Mouse (Mus musculus): ENCODE data around the gene Itsn2. TPM values are rescaled to one million over a fixed set of nuclear protein-coding genes. Genes with fewer than 3 reads are reported as not detected.

Gene Itsn2
- polyA plus RNA-seq, 1 experiment: 8.4 TPM

- no peaks in the 10 kb centered on the region for H3K79me2 ChIP-seq (ENCODE audit: control insufficient read depth, insufficient read depth)
- peaks cover 6% of the 10 kb centered on the region for H3K27me3 ChIP-seq (ENCODE audit: control insufficient read depth, insufficient read depth, insufficient read length)
- no peak for TF ChIP-seq MYOD1 (IDR thresholded peaks at IDR 0.05; ENCODE audit: control insufficient read depth in 1 of 3, insufficient read length in 2 of 3, low read depth in 2 of 3)
- no peak for TF ChIP-seq POLR2A (IDR thresholded peaks at IDR 0.05; ENCODE audit: insufficient read length, low read depth)
- no peak for TF ChIP-seq MAX (IDR thresholded peaks at IDR 0.05; ENCODE audit: low read depth)
- no peak for TF ChIP-seq USF1 (IDR thresholded peaks at IDR 0.05; ENCODE audit: low read depth)
- TF ChIP-seq POLR2AphosphoS2 (IDR thresholded peaks at IDR 0.05; ENCODE audit: insufficient read length, low read depth): no peak
- no peak for TF ChIP-seq E2F4 (IDR thresholded peaks at IDR 0.05; ENCODE audit: insufficient read depth)
- TF ChIP-seq TCF12 (IDR thresholded peaks at IDR 0.05; ENCODE audit: insufficient read depth, poor library complexity, severe bottlenecking): no peak
- no peak for TF ChIP-seq CEBPB (IDR thresholded peaks at IDR 0.05; ENCODE audit: insufficient read depth, poor library complexity, severe bottlenecking)
- no peak for TF ChIP-seq REST (IDR thresholded peaks at IDR 0.05; ENCODE audit: insufficient read depth, insufficient read length)
- no peak for TF ChIP-seq SRF (IDR thresholded peaks at IDR 0.05; ENCODE audit: control insufficient read depth, insufficient read length, low read depth)
- no peak for TF ChIP-seq MYOG (IDR thresholded peaks at IDR 0.05; ENCODE audit: control insufficient read depth in 1 of 3, insufficient read depth in 1 of 3, insufficient read length in 2 of 3, low read depth in 2 of 3)
- H3K4me2 ChIP-seq (ENCODE audit: low read depth): no peak overlapping the region
- H3K4me3 ChIP-seq: no peak overlapping the region
- H3ac ChIP-seq (ENCODE audit: control insufficient read depth, insufficient read length): no peak overlapping the region
- H3K36me3 ChIP-seq (ENCODE audit: control insufficient read depth, insufficient read depth): no peaks in the 10 kb centered on the region
Observed at GRCm38 (mm10) chr12:4732332-4732731, 139.9 kb downstream of the Itsn2 start.

GRCm38 (mm10) chr12:4738031-4738576 is 145.7 kb downstream of the Itsn2 start, which contains the start of gene Fam228a:
Fam228a (minus strand) TSS chr12:4738430.
- H3K4me2 ChIP-seq (ENCODE audit: low read depth): no peak within 1 kb of the TSS
- H3K36me3 ChIP-seq (ENCODE audit: control insufficient read depth, insufficient read depth): no peaks in the 10 kb centered on the region
- H3K79me2 ChIP-seq (ENCODE audit: control insufficient read depth, insufficient read depth): no peaks in the 10 kb centered on the region
- H3ac ChIP-seq (ENCODE audit: control insufficient read depth, insufficient read length): no peak within 1 kb of the TSS
- H3K4me3 ChIP-seq: no peak within 1 kb of the TSS
- peaks cover 6% of the 10 kb centered on the region for H3K27me3 ChIP-seq (ENCODE audit: control insufficient read depth, insufficient read depth, insufficient read length)
- no peak for TF ChIP-seq CEBPB (IDR thresholded peaks at IDR 0.05; ENCODE audit: insufficient read depth, poor library complexity, severe bottlenecking)
- no peak for TF ChIP-seq SRF (IDR thresholded peaks at IDR 0.05; ENCODE audit: control insufficient read depth, insufficient read length, low read depth)
- TF ChIP-seq POLR2AphosphoS2 (IDR thresholded peaks at IDR 0.05; ENCODE audit: insufficient read length, low read depth): no peak
- no peak for TF ChIP-seq MYOG (IDR thresholded peaks at IDR 0.05; ENCODE audit: control insufficient read depth in 1 of 3, insufficient read depth in 1 of 3, insufficient read length in 2 of 3, low read depth in 2 of 3)
- no peak for TF ChIP-seq MAX (IDR thresholded peaks at IDR 0.05; ENCODE audit: low read depth)
- TF ChIP-seq E2F4 (IDR thresholded peaks at IDR 0.05; ENCODE audit: insufficient read depth): no peak
- no peak for TF ChIP-seq TCF3 (IDR thresholded peaks at IDR 0.05; ENCODE audit: insufficient read length, low read depth)
- TF ChIP-seq USF1 (IDR thresholded peaks at IDR 0.05; ENCODE audit: low read depth): no peak
- TF ChIP-seq TCF12 (IDR thresholded peaks at IDR 0.05; ENCODE audit: insufficient read depth, poor library complexity, severe bottlenecking): no peak
- no peak for TF ChIP-seq POLR2A (IDR thresholded peaks at IDR 0.05; ENCODE audit: insufficient read length, low read depth)
- TF ChIP-seq REST (IDR thresholded peaks at IDR 0.05; ENCODE audit: insufficient read depth, insufficient read length): no peak
- no peak for TF ChIP-seq MYOD1 (IDR thresholded peaks at IDR 0.05; ENCODE audit: control insufficient read depth in 1 of 3, insufficient read length in 2 of 3, low read depth in 2 of 3)

- Histone ChIP-seq H3K4me3 (no peak overlapping the region), H3K4me2 (ENCODE audit: low read depth) (no peak overlapping the region), H3ac (ENCODE audit: control insufficient read depth, insufficient read length) (no peak overlapping the region), H3K27me3 (ENCODE audit: control insufficient read depth, insufficient read depth, insufficient read length) (no peaks in the 10 kb centered on the region), H3K36me3 (ENCODE audit: control insufficient read depth, insufficient read depth) (no peaks in the 10 kb centered on the region), H3K79me2 (ENCODE audit: control insufficient read depth, insufficient read depth) (no peaks in the 10 kb centered on the region)
- TF ChIP-seq E2F4 (IDR thresholded peaks at IDR 0.05; ENCODE audit: insufficient read depth) (no peak), SRF (IDR thresholded peaks at IDR 0.05; ENCODE audit: control insufficient read depth, insufficient read length, low read depth) (no peak), TCF12 (IDR thresholded peaks at IDR 0.05; ENCODE audit: insufficient read depth, poor library complexity, severe bottlenecking) (no peak), MAX (IDR thresholded peaks at IDR 0.05; ENCODE audit: low read depth) (no peak), USF1 (IDR thresholded peaks at IDR 0.05; ENCODE audit: low read depth) (no peak), POLR2AphosphoS2 (IDR thresholded peaks at IDR 0.05; ENCODE audit: insufficient read length, low read depth) (no peak), MYOG (IDR thresholded peaks at IDR 0.05; ENCODE audit: control insufficient read depth in 1 of 3, insufficient read depth in 1 of 3, insufficient read length in 2 of 3, low read depth in 2 of 3) (no peak), MYOD1 (IDR thresholded peaks at IDR 0.05; ENCODE audit: control insufficient read depth in 1 of 3, insufficient read length in 2 of 3, low read depth in 2 of 3) (no peak), CEBPB (IDR thresholded peaks at IDR 0.05; ENCODE audit: insufficient read depth, poor library complexity, severe bottlenecking) (no peak), POLR2A (IDR thresholded peaks at IDR 0.05; ENCODE audit: insufficient read length, low read depth) (no peak), REST (IDR thresholded peaks at IDR 0.05; ENCODE audit: insufficient read depth, insufficient read length) (no peak), TCF3 (IDR thresholded peaks at IDR 0.05; ENCODE audit: insufficient read length, low read depth) (no peak)
Observed at GRCm38 (mm10) chr12:4740823-4741222, 148.4 kb downstream of the Itsn2 start.

GRCm38 (mm10) chr12:4742183-4742582 is 149.7 kb downstream of the Itsn2 start:
- no peaks in the 10 kb centered on the region for H3K79me2 ChIP-seq (ENCODE audit: control insufficient read depth, insufficient read depth)
- no peak overlapping the region for H3K4me2 ChIP-seq (ENCODE audit: low read depth)
- H3K27me3 ChIP-seq (ENCODE audit: control insufficient read depth, insufficient read depth, insufficient read length): no peaks in the 10 kb centered on the region
- no peak overlapping the region for H3ac ChIP-seq (ENCODE audit: control insufficient read depth, insufficient read length)
- H3K4me3 ChIP-seq: no peak overlapping the region
- TF ChIP-seq E2F4 (IDR thresholded peaks at IDR 0.05; ENCODE audit: insufficient read depth) (no peak), MYOG (IDR thresholded peaks at IDR 0.05; ENCODE audit: control insufficient read depth in 1 of 3, insufficient read depth in 1 of 3, insufficient read length in 2 of 3, low read depth in 2 of 3) (no peak), POLR2A (IDR thresholded peaks at IDR 0.05; ENCODE audit: insufficient read length, low read depth) (no peak), SRF (IDR thresholded peaks at IDR 0.05; ENCODE audit: control insufficient read depth, insufficient read length, low read depth) (no peak), TCF3 (IDR thresholded peaks at IDR 0.05; ENCODE audit: insufficient read length, low read depth) (no peak), MAX (IDR thresholded peaks at IDR 0.05; ENCODE audit: low read depth) (no peak), POLR2AphosphoS2 (IDR thresholded peaks at IDR 0.05; ENCODE audit: insufficient read length, low read depth) (no peak), REST (IDR thresholded peaks at IDR 0.05; ENCODE audit: insufficient read depth, insufficient read length) (no peak), TCF12 (IDR thresholded peaks at IDR 0.05; ENCODE audit: insufficient read depth, poor library complexity, severe bottlenecking) (no peak), MYOD1 (IDR thresholded peaks at IDR 0.05; ENCODE audit: control insufficient read depth in 1 of 3, insufficient read length in 2 of 3, low read depth in 2 of 3) (no peak), USF1 (IDR thresholded peaks at IDR 0.05; ENCODE audit: low read depth) (no peak), CEBPB (IDR thresholded peaks at IDR 0.05; ENCODE audit: insufficient read depth, poor library complexity, severe bottlenecking) (no peak)
- no peaks in the 10 kb centered on the region for H3K36me3 ChIP-seq (ENCODE audit: control insufficient read depth, insufficient read depth)

Measured in myocyte (in vitro differentiated cells).